Mouse (Mus musculus) limb, embryonic 13.5 days (tissue): ENCODE measurements around the gene Gm20388. TPM values are rescaled to one million over a fixed set of nuclear protein-coding genes. Genes with fewer than 3 reads are reported as not detected.
A peak's percentile ranks its signal among the peaks of the same experiment; 100 is the strongest.

Experiments used
- ATAC-seq: fragments of 200-750 bp; cut with Nextera tagmentation; 2 replicates; pipeline ENCODE4 v1.8.0; 2017; ENCODE audit warnings: low read depth, moderate number of reproducible peaks, moderate TSS enrichment; ENCODE audit not compliant: low FRiP score
- H3K27ac ChIP-seq: fragments of 300-500 bp; sonication (generic); 2 replicates; pipeline ENCODE4 v1.5.1; 2015; ENCODE audit warnings: inconsistent platforms, mild to moderate bottlenecking, moderate library complexity
- H3K27me3 ChIP-seq: fragments of 300-500 bp; sonication (generic); 2 replicates; pipeline ENCODE4 v1.6.1; 2015; ENCODE audit warnings: mild to moderate bottlenecking, inconsistent platforms
- H3K36me3 ChIP-seq: fragments of 300-500 bp; sonication (generic); 2 replicates; pipeline ENCODE4 v1.6.1; 2015; ENCODE audit warnings: inconsistent platforms, mild to moderate bottlenecking, moderate library complexity
- H3K4me1 ChIP-seq: fragments of 300-500 bp; sonication (generic); 2 replicates; pipeline ENCODE4 v1.6.1; 2015; ENCODE audit warnings: inconsistent platforms
- H3K4me2 ChIP-seq: fragments of 300-500 bp; sonication (generic); replicated peaks from 2 replicates; pipeline ENCODE4 v1.6.1; 2015; ENCODE audit warnings: inconsistent platforms, mild to moderate bottlenecking, moderate library complexity
- H3K4me3 ChIP-seq: fragments of 300-500 bp; sonication (generic); 2 replicates; pipeline ENCODE4 v1.5.1; 2015; ENCODE audit warnings: moderate library complexity, mild to moderate bottlenecking, inconsistent platforms
- H3K9ac ChIP-seq: fragments of 300-500 bp; sonication (generic); 2 replicates; pipeline ENCODE4 v1.6.1; 2015; ENCODE audit warnings: mild to moderate bottlenecking, inconsistent platforms
- H3K9me3 ChIP-seq: fragments of 300-500 bp; sonication (generic); 2 replicates; pipeline ENCODE4 v1.6.1; 2016; ENCODE audit warnings: inconsistent platforms
- WGBS: fragments of 180-500 bp; shearing (Covaris S2); methylation state at CpG from one replicate; pipeline ENCODE4 v1.1.7; 2015; 5-methylcytosine and 5-hydroxymethylcytosine counted together
- polyA plus RNA-seq: library from polyadenylated mRNA; unstranded; fragments of >200 nt; fragmentation: Nextera tagmentation; extraction: Ambion mirVana; gene quantifications from 2 replicates; pipeline ENCODE4 v1.2.1, GENCODE M21; 2015

Gene Gm20388
- polyA plus RNA-seq, 1 experiment from 2014 or later, result 7.1 TPM

DNA sequence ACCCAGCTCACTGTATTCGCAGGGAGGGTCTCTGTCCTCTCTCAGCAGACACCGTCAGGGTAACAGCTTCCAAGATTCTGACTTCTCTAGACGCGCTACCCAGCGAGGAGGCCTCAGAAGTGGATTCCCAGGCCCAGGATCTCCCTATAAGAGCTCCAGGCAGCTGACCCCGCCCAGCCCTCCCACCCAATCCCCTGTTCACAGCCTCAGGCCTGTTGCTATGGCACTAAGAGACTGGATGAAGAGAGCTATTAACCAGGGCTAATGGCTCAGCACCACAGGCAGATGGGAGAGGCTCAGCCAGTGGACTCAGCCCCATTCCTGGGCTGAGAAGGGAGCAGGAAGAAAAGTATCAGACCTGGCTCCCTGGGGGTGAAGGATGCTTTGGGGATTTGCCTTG lies 692.0 kb downstream of the Gm20388 start:
- Histone ChIP-seq H3K36me3 (no peaks in the 10 kb centered on the region), H3K4me3 (no peak overlapping the region), H3K27me3 (no peaks in the 10 kb centered on the region), H3K9ac (0 out of 2 replicates have a peak overlapping the region, but pooled peaks have one; percentile 27), H3K27ac (peak overlapping the region; percentile 0; the same call in 1 of the 2 replicates), H3K4me1 (peaks cover 17% of the 10 kb centered on the region), H3K4me2 (no peak overlapping the region), H3K9me3 (no peaks in the 10 kb centered on the region)
- WGBS, result 35% methylated on average over 6 of the region's 6 CpGs
- 0 out of 2 replicates have a peak, but pooled peaks have one; percentile 29 for ATAC-seq

DNA sequence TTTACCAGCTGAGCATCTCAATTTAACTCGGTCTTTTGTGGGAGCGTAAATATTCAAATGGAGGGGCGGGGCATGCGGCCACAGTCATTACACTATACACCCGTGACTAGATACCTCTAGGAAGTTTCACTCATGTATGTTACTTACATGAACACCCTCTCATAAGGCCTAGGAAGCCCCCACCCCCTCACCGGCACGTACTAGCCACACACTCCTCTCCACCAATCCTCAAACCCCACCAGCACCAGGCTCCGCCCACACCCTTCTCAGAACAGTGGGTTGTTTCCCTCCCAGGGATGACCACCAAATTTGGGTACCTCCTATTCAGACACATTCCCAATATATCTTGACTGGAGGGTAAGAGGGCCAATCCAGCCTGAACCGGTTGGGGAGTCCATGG lies 696.8 kb downstream of the Gm20388 start:
- no peak overlapping the region for H3K9ac ChIP-seq
- 85% methylated on average over 9 of the region's 9 CpGs for WGBS
- ATAC-seq, result no peak
- H3K27me3 ChIP-seq, result no peaks in the 10 kb centered on the region
- no peak overlapping the region for H3K4me3 ChIP-seq
- no peaks in the 10 kb centered on the region for H3K9me3 ChIP-seq
- H3K4me2 ChIP-seq, result no peak overlapping the region
- H3K27ac ChIP-seq, result no peak overlapping the region
- no peaks in the 10 kb centered on the region for H3K36me3 ChIP-seq
- peaks cover 8% of the 10 kb centered on the region for H3K4me1 ChIP-seq

DNA sequence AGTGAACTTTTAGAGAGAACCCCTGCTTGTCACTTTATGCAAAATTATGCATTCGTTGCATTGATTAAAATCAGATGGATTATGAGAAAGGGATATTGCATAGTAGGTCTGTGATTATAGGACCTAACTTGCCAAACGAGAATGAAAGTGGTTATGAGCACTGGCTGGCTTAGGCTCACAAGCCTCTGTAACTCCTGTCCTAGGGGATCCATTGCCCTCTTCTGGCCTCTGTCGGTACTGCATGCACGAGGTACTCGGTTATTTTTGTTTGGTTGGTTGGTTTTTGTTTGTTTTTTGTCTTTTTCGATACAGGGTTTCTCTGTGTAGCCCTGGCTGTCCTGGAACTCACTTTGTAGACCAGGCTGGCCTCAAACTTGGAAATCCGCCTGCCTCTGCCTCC lies 697.2 kb downstream of the Gm20388 start:
- H3K9me3 ChIP-seq, result no peaks in the 10 kb centered on the region
- no peak for ATAC-seq
- no peak overlapping the region for H3K4me3 ChIP-seq
- whole genome bisulfite sequencing, result 15% methylated on average over 7 of the region's 7 CpGs
- H3K27me3 ChIP-seq, result no peaks in the 10 kb centered on the region
- H3K27ac ChIP-seq, result no peak overlapping the region
- no peak overlapping the region for H3K9ac ChIP-seq
- no peaks in the 10 kb centered on the region for H3K36me3 ChIP-seq
- peaks cover 3% of the 10 kb centered on the region for H3K4me1 ChIP-seq
- H3K4me2 ChIP-seq, result no peak overlapping the region

DNA sequence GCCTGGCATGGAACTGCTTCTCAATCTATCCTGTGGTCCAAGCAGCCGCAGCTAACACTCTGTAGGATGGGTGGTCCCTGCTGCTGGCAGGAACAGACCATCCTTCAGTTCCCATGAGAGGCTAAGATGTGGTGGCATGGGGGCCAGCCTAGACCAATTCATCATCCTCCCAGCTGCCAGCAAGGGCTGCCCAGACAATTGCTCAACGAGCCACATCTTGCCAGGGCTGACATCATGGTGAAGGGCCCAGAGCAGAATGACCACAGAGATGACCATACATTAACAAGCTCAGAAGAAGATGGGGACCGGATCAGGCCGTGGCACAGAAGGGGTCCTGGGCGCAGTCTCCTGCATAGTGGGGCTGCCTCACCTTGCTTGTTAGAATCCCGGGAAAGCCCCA lies 700.2 kb downstream of the Gm20388 start:
- Histone ChIP-seq H3K9me3 (no peaks in the 10 kb centered on the region), H3K27me3 (no peaks in the 10 kb centered on the region), H3K9ac (no peak overlapping the region; the same call in 1 of the 2 replicates), H3K36me3 (no peaks in the 10 kb centered on the region), H3K4me3 (no peak overlapping the region), H3K27ac (no peak overlapping the region), H3K4me2 (no peak overlapping the region), H3K4me1 (peaks cover 2% of the 10 kb centered on the region; the same call in 1 of the 2 replicates)
- no peak for ATAC-seq
- 82% methylated on average over 6 of the region's 6 CpGs for WGBS

DNA sequence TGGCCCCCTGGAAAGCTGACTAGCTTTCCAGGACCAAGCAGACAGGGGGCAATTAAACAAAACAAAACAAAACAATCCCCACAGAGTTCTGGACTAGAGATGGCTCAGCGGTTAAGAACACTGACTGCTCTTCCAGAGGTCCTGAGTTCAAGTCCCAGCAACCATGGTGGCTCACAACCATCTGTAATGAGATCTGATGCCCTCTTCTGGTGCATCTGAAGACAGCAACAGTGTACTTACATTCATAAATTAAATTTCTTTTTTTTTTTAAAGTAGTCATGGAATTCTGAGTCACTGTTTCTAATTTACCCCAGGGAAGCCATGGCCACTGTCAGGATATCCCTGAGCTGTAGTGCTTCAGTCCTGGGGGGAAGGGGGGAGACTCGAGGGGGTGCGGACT lies 703.9 kb downstream of the Gm20388 start:
- Histone ChIP-seq H3K9me3 (no peaks in the 10 kb centered on the region), H3K4me2 (no peak overlapping the region), H3K27ac (no peak overlapping the region), H3K27me3 (no peaks in the 10 kb centered on the region), H3K4me1 (no peaks in the 10 kb centered on the region; the same call in none of the 2 replicates), H3K36me3 (no peaks in the 10 kb centered on the region), H3K4me3 (no peak overlapping the region), H3K9ac (no peak overlapping the region)
- 82% methylated on average over 3 of the region's 3 CpGs for WGBS
- no peak for ATAC-seq

DNA sequence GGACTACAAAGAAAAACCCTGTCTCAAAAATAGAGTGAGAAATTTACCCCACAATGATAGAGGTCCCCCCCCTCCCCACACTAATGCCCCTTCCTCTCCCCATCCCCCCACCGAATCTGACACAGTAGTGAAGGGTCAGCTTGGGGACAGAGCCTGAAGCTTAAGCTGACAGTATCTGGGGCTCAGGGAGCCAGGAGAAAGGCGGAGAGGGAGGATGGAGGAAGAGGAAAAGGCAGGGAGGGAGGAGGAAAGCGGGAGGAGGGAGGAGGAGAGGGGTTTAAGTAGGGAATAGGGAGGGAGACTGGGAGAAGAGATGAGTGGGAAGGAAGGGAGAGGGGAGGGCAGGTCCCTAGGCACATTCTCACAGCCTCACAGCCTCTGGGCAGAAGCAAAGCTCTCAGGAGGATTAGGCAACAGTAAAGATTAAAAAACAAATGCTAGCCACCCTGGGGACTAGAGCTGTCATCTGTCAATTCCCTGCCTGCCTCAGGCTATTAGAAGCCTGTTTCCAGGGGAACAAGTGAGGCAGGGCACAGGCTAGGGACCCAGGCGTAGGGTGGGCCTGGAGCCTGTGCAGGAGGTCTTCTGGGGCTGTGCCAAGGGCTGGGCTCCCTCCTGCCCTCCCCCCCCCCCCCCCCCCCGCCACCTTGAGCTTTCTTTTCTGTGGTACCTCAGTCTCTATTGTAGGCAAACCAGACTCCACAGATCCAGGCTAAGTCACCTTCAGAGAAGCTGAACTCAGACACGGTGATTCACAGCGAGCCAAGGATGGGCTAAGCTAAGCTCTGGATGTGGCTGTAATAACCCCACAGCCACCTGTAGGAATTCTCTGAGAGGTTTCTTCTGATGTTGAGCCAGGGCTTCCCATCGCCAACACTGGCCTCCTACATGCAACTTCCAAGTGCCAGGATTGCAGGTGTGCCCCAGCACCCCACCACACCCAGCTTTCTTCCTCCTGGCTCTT lies 706.3 kb downstream of the Gm20388 start:
- no peaks in the 10 kb centered on the region for H3K27me3 ChIP-seq
- H3K9ac ChIP-seq, result no peak overlapping the region
- no peaks in the 10 kb centered on the region for H3K36me3 ChIP-seq
- H3K27ac ChIP-seq, result no peak overlapping the region
- no peak for ATAC-seq
- H3K9me3 ChIP-seq, result no peaks in the 10 kb centered on the region
- H3K4me3 ChIP-seq, result no peak overlapping the region
- H3K4me2 ChIP-seq, result no peak overlapping the region
- WGBS, result 37% methylated on average over 7 of the region's 8 CpGs
- H3K4me1 ChIP-seq, result no peaks in the 10 kb centered on the region; the same call in none of the 2 replicates

DNA sequence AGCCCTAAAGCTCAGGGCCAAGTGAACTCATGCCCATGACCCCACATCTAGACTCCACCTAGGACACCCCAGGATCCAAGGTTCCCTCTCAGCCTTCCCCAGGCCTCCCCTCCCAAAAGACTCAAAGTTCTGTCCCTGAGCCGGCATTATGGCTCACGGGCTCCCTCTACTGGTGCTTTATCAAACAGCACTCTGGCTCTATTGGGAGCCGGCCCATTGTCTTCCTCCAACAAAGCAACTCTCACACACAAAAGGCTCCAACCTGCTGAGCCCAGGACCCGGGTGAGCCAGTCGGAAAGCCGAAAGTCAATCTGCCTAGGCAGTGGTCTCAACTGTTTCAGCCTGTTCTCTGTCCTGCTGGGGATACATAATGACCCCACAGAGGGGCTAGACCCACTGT lies 707.5 kb downstream of the Gm20388 start:
- WGBS, result 1% methylated on average over 6 of the region's 6 CpGs
- H3K9me3 ChIP-seq, result no peaks in the 10 kb centered on the region
- H3K27me3 ChIP-seq, result no peaks in the 10 kb centered on the region
- H3K4me2 ChIP-seq, result peak overlapping the region; percentile 21; the same call in 1 of the 2 replicates
- no peak overlapping the region for H3K9ac ChIP-seq
- H3K36me3 ChIP-seq, result no peaks in the 10 kb centered on the region
- 0 out of 2 replicates have a peak, but pooled peaks have one; percentile 41 for ATAC-seq
- H3K4me3 ChIP-seq, result no peak overlapping the region
- no peak overlapping the region for H3K27ac ChIP-seq
- H3K4me1 ChIP-seq, result no peaks in the 10 kb centered on the region; the same call in none of the 2 replicates

DNA sequence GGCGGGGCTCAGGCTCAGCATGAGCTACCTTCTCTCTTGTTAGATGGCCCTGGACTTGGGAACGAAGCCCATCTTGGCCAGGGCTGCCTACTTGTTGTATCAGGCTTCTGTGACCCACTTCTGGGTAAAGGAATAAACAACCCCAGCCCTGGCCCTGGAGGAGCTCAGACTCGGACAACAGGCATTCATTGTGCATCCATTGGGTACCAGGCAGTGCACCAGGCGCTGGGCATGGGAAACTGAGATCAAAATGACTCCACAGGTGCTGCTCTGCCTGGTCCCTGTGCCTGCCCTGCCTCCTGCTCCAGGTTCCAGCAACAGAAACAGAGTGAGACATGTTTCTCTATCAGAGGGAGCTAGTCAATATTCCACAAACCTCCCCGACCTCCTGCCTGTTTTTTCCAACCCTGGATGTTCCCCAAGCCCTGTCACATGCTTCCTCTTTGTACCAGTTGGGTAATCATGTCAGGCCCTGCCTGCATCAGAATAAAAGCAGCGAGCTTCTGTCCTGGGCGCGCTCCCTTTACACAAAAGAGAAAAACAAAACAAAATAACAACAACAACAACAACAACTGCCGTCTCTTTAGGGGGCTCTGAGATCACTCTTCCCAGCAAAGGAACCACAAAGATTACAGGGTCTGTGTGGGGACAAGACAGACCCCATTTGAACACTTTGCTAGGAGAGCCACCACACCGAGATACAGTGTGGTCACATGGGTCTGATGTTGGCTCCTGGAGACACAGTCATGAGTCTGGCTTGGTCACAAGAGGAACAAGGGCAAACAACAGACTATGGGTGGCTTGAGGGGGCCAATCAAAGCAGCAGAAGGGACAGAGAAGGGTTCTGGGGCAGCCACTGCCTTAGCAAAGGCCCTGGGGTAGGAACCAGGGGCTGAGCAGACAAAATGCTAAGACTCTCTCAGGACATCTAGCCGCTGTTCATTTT lies 708.9 kb downstream of the Gm20388 start:
- no peaks in the 10 kb centered on the region for H3K9me3 ChIP-seq
- no peaks in the 10 kb centered on the region for H3K27me3 ChIP-seq
- no peak overlapping the region for H3K27ac ChIP-seq
- ATAC-seq, result no peak
- H3K9ac ChIP-seq, result 0 out of 2 replicates have a peak overlapping the region, but pooled peaks have one; percentile 19
- H3K4me3 ChIP-seq, result no peak overlapping the region
- no peaks in the 10 kb centered on the region for H3K36me3 ChIP-seq
- no peaks in the 10 kb centered on the region; the same call in none of the 2 replicates for H3K4me1 ChIP-seq
- WGBS, result 74% methylated on average over 10 of the region's 11 CpGs
- no peak overlapping the region for H3K4me2 ChIP-seq

DNA sequence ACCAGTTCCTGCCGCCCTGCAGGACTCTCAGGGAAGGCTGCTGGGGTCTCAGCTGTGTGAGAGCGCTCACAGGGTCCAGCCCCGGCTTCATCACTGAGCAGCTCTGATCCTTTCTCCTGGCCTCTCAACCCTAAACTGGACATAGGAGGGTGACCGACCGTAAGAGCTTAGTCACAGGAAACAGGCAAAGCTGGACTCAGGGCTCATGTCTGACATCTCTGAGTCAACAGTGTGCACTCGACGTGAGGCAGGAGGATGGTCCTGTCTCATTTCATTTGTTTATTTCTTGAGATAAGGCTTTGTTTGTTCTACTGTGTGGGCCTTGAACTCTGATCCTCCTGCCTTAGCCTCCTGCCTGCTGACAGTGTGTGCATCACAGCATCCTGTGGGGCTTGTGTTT lies 709.8 kb downstream of the Gm20388 start:
- 53% methylated on average over 7 of the region's 7 CpGs for WGBS
- Histone ChIP-seq H3K9ac (peak overlapping the region; percentile 19; the same call in 1 of the 2 replicates), H3K36me3 (no peaks in the 10 kb centered on the region), H3K27ac (no peak overlapping the region), H3K9me3 (no peaks in the 10 kb centered on the region), H3K4me1 (no peaks in the 10 kb centered on the region; the same call in none of the 2 replicates), H3K4me2 (no peak overlapping the region), H3K27me3 (no peaks in the 10 kb centered on the region), H3K4me3 (no peak overlapping the region)
- no peak for ATAC-seq

DNA sequence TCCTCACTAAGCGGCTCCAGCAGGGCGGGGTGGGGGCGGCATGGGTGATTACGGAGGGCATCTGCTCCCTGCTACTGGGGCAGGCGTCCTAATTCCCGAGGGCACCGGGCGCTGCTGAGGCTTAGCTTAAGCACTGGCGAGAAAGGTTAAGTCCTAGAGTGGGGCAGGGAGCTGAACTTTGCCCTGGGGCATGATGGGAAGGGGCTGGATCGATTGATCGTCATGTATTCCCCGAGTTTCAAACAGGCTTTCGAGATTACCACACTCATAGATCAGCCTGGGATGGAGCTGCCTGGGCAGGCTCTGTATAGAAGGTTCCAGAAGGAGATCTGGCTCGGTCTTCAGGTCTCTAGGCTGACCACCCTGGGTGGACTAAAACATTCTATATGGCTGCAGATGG lies 711.5 kb downstream of the Gm20388 start:
- Histone ChIP-seq H3K9ac (no peak overlapping the region), H3K36me3 (no peaks in the 10 kb centered on the region), H3K27ac (no peak overlapping the region), H3K9me3 (no peaks in the 10 kb centered on the region), H3K4me3 (no peak overlapping the region), H3K4me1 (no peaks in the 10 kb centered on the region; the same call in 1 of the 2 replicates), H3K4me2 (no peak overlapping the region), H3K27me3 (no peaks in the 10 kb centered on the region)
- ATAC-seq, result no peak
- WGBS, result 74% methylated on average over 14 of the region's 14 CpGs

DNA sequence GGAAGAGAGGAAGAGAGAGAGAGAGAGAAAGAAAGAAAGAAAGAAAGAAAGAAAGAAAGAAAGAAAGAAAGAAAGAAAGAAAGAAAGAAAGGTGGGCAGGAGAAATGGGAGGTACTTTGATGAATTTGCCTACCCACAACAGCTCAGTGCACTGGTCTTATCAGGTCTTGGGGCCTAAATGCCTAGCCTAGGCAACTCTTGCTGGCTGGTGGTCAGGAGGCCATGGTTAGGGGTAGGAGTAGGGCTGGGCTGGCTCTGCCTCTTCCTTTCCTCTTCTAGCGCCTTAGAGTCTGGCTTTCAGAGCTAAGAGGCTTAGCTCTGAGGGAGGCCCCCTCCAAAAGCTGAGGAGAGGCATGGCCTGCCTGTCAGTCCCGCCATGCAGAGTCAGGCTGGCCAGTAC lies 713.0 kb downstream of the Gm20388 start:
- H3K4me2 ChIP-seq, result no peak overlapping the region
- no peak for ATAC-seq
- no peak overlapping the region for H3K4me3 ChIP-seq
- H3K9me3 ChIP-seq, result no peaks in the 10 kb centered on the region
- WGBS, result 56% methylated on average over 1 of the region's 2 CpGs
- no peaks in the 10 kb centered on the region for H3K4me1 ChIP-seq
- H3K36me3 ChIP-seq, result no peaks in the 10 kb centered on the region
- H3K27me3 ChIP-seq, result no peaks in the 10 kb centered on the region
- H3K9ac ChIP-seq, result no peak overlapping the region
- H3K27ac ChIP-seq, result no peak overlapping the region
